Mouse (Mus musculus): Measurements from ENCODE around the gene Mrpl51.

- TF ChIP-seq ZNF384 (IDR thresholded peaks at IDR 0.05; ENCODE audit: low read depth, low read length) (no peak), HCFC1 (IDR thresholded peaks at IDR 0.05; ENCODE audit: borderline replicate concordance, insufficient read depth, low read length) (no peak), MAFK (IDR thresholded peaks at IDR 0.05; ENCODE audit: insufficient read depth, low read depth, low read length) (no peak), CHD2 (IDR thresholded peaks at IDR 0.05; ENCODE audit: low read depth, low read length) (no peak), ZC3H11A (IDR thresholded peaks at IDR 0.05; ENCODE audit: borderline replicate concordance, low read depth, low read length) (no peak)
These were observed 5.6 kb downstream of the Mrpl51 start for GRCm38 (mm10) chr6:125197166-125197565.

All from ES-E14 (cell line).